Mouse (Mus musculus) adipocyte (in vitro differentiated cells): ENCODE measurements around the gene Scg5.

Experiments
- DNase-seq: peaks from one replicate; pipeline ENCODE4 v3.0.0-alpha.2; 2016; ENCODE audit warnings: low spot score

Scg5 gene

DNA sequence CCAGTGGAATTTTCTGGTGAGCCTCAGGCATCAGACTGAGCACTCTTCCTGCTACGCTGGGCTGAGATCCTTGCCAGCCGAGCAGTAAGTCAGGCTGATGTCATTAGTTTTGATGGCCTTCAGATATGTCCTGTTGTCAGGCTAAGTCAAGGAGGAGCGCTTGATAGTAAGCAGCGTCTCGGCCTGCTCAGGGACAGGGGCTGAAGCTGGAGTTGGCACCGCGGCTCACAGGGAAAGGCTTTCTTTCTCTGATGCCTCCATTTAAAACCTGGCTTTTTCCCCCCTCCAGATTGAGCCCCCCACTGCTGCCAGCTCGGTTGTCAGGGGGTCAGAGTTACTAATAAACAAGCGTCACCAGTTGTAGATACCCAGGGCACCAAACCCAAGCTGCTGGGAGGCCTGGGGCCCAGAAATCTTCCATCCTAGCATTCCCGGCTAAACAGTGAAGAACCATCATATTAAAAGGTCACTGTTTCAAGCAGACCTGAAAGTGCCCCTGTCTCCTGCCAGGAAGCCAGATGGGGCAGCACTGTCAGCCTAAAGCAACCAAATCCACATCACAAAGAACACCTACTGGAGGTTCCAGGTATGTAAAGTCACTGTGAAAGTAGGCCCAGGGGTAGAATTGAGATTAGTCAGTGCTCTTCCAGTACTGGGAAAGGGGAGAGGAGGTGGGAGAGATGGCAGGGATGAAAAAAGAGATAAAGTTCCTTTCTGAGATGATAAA lies 21.9 kb downstream of the Scg5 start:
- DNase-seq = no peak

DNA sequence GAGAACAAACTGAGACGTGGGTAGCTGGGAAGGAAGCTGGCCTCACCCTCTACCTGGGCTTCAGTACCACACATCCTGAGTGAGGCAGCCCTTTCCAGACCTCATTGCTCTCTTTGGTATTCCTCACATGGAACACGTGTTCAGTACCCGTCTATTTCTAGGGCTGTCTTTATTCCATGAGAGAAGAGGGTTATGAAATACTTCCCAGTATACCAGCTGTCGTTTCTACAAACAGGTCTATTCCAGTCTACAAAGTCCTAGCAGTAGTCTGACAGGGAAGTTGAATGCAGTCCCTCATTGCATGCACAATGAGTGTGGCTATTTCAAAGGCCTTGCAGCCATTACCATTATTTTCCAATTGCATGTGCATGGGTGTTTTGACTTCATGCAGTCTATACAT lies 23.2 kb downstream of the Scg5 start:
- DNase-seq = no peak

DNA sequence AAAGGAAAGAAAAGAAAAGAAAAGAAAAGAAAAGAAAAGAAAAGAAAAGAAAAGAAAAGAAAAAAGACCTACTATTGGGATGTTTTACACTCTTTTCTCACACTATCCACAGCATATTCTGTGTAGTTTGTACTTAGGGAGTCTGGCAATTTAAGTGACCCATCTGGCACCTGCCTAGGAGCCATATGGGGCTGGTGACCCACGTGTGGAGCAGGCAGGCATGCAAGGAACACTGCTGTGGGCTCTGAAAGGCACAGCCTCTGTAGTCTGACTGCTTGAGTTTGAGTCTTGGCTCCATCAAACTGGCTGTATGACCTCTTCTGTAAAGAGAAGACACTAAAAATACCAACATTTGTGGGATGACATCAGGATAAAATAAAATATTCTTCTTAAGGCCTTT lies 25.2 kb downstream of the Scg5 start:
- DNase-seq = no peak

DNA sequence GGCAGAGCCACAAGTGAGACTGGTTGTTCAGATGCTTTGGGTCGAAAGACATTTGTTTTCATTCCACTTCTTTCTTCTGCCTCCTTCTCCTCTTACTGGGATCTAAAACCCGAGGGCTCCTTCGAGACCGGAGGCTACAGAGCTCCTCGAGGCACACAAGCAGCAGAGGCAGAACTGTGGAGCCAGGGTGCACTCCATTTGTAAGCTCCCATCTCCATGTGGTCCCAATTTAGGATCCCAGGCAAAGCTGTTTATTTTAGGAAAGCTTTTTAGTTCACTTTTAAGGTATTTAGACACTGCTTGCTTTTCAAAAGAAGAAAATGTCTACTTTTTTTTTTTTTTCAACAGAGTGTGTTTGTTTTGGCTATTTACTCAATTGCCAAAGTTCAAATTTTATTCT lies 28.1 kb downstream of the Scg5 start:
- no peak for DNase-seq

DNA sequence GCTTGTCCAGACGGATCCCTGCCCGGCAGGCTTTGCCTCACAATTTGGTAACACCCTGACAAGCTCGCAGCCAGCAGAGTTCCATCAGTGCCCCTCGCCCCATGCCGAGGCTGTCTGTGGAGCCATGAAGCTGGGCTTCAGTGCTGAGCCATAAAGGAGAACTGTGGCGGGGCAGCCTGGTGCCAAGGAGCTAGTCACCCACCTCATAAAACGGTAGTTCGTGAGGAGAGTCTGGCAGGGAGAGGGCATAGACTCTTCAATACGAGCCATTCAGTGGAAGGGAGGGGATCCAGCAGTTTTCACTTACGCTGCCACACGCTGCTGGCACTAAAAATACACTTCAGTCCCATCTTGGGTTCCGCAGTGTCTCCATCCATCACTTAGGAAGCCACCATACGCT lies 30.3 kb downstream of the Scg5 start:
- no peak for DNase-seq

DNA sequence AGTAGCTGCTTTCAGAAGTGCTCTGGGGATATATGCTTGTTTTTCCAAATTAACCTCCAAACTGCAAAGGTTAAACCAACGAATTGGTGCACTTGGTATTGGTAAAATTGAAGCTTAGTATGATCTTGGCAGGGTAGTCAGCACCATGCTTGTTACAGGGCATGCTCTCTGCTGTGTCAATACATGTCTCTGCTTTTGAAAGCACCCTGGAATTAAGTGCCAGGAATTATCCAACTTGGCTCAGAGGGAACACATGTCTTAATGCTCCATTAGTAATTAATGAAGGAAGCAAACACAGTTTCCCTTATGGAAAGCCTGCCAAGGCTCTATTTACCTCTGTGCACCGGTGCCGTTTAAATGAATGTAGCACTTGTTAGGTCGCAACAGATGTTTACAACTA lies 33.7 kb downstream of the Scg5 start:
- no peak for DNase-seq

DNA sequence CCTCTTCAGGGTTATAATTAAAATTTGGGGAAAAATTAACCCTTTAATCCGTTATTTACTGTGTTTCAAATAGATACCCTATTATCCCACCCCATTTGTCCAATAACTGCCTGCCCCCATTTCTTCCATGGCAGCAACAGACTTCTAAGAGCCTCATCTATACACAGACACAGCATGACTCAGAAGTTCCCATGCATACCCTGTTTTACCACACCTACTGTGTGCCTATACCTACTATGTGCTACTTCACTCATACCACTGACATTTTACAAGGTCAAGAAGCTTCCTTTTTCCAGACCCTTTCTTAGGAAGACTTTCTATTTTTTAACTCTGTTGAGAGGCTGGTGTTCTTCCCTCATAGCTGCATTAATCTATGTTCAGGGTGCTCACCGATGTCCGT lies 35.4 kb downstream of the Scg5 start:
- DNase-seq = no peak

DNA sequence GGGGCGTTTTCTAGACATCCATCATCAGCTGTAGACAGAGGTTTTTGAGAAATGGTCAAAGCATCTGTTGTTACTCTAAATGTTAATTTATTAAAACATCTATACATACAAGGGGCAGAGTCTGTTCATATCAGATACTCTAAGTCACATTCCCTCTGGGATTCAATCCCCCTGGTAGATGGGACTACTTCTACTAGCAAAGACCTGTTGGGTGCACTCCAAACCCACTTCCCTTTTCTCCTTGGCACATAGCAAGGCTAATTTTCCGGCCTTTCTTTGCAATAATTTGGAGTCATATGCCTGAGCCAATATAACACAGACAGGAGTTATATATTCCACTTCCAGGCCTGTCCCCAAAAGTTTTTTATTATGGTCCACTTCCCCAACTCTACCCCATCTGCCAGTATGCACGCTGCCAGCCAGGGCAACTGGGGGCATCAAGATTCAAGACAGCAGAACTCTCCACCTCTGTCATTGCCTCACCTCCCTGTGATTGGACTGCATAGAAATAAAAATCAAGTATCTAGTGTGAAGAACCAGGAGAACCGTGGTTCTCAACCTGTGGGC lies 40.0 kb downstream of the Scg5 start:
- no peak for DNase-seq

DNA sequence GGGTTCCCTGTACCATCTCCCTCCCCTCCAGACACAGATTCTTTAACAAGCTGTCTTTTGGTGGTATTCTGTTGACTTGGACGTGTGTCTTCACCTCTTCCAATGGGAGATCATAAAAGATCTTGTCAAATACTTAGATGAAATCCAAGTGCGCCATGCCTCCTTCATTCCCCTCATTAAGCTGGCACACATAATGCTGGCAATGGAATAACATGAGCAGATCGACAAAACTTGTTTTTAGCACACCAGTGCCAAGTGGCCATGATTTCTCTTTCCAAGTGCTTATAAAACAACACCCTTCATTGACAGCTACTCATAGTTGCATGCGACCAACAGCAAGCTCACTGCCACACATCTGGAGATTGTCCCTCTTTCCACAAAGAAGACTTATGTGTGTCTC lies 41.0 kb downstream of the Scg5 start:
- no peak for DNase-seq

DNA sequence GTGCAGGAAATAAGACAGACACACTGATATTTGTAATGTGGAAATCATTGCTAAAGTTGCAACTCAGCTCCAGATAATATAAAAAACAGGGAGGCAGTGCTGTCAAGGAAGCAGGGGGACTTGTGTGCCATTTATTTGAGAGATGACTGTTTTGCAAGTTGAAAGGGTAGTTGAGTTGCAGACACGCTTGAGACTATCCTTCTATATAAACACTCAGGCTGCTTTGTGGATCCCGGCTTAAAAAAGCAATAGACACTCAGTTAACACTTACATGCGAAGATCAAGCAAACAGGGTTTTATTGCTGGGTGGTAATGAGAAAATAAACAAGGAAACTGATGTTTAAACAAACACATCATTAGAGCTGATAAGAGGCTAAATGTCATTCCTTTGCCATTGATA lies 44.1 kb downstream of the Scg5 start:
- DNase-seq = no peak

DNA sequence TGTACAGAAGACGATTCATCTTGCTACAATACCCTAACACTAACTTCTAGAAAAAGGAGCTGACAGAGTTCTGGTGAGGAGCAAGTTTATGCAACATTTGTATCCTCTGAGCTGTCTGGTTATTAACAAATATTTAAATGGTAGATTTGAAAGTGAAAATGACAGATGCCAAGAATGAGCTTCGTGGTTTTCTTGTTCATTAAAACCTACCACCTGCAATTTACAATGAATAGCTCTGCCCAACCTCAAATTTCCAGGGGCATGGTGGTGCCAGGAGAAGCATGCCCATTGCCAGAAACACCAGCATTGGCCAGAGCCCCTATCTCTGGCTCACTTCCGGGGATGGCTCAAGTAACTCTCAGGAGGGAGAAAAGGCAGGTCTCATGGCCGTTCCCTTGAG lies 47.4 kb downstream of the Scg5 start:
- no peak for DNase-seq

DNA sequence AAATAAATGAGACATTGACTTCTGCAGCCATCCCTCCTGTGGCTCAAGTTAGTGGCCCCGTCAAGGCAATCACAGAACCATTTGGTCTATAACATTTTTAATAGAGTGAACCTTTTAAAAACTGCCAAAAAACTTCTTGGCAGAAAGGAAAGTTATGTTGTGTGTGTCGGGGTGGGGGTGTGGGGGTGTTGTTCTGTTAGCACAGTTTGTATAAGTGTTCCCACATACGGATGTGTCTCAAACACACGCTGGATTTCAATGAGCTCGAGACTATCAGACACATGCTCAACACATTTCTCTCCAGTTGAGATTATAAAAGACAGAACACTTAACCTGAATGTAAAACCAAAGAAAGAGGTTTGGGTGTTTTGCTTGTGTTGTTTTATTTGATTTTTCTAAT lies 47.8 kb downstream of the Scg5 start:
- no peak for DNase-seq

DNA sequence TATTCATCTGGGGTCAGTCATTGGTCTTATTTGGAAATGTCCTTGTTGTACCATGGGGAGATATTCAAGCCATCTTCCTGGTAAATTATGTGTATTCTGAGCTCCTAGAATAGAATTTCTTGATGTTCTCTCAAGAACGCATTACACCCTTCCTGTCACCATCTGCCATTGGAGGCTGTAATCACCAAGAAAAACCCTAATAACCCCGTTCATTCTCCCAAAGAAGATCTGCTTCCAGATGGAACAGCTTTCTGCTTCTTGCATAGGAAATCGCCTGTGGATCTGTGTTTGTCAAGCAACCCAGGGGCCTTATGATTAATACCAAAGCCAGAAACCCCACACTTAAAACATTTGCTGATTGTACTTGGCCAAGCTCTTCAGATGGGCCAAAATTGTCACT lies 49.6 kb downstream of the Scg5 start:
- DNase-seq = no peak

DNA sequence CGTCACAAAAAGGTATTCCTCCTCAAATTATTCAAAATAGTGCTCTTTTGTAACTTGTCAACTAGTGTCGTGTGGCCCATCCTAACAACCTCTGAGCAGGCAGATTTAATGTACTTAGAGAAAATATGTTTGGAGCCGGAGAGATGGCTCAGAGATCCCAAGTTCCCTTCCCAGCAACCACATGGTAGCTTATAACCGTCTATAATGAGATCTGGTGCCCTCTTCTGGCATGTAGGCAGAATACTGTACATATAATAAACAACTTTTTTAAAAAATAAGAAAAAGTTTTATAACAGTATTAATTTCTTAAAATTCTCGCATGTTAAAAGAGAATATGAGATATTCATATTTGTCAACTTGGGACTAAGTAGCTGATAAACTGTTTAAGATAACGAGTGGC lies 50.9 kb downstream of the Scg5 start:
- no peak for DNase-seq

DNA sequence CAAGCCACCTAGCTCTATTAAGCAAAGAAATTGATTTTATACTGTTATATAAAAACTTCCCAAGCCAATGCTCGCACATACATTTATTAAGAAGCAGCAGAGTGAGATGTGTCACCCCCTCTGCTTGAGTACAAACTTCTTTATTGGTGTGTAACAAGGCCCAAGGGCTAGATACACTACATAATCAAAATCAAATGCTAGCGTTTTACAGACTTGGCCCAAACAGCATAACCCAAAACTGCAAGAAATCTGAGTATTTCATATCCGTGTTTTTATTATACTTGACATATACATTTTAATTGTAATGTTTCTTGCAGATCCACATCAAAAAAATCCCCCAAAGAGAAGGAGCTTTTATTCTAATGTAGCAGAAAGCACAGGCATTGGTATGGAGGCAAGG lies 52.6 kb downstream of the Scg5 start:
- no peak for DNase-seq

DNA sequence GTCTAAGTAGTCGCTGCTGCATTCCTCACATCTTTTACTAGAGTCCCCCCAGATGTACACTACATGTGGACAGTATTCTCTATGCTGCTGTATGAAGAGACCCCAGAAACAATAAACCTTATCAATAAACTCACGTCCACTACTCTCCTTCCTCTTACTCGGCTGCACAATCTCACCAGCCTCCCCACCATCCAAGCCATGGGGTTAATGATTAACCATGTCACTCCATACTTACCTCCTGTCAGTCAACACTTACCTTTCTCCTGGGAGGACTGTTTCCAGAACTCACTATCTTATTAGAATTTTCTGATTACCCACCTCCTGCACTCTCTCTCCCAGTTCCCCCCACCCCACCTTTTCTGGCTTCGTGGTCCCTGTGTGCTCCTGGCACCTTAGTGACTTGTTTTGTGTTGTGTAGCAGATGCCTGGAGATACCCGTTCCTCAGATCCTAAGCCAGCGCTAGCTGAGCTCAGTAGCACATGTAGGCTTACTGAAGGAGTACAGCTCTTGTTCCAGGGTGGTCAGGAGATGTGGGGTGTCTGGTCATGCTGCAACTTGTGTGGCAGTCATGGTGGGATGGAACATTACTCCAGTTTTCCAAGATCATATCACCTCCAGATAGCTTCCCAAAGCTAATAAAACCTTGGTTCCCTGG lies 54.6 kb downstream of the Scg5 start:
- no peak for DNase-seq

DNA sequence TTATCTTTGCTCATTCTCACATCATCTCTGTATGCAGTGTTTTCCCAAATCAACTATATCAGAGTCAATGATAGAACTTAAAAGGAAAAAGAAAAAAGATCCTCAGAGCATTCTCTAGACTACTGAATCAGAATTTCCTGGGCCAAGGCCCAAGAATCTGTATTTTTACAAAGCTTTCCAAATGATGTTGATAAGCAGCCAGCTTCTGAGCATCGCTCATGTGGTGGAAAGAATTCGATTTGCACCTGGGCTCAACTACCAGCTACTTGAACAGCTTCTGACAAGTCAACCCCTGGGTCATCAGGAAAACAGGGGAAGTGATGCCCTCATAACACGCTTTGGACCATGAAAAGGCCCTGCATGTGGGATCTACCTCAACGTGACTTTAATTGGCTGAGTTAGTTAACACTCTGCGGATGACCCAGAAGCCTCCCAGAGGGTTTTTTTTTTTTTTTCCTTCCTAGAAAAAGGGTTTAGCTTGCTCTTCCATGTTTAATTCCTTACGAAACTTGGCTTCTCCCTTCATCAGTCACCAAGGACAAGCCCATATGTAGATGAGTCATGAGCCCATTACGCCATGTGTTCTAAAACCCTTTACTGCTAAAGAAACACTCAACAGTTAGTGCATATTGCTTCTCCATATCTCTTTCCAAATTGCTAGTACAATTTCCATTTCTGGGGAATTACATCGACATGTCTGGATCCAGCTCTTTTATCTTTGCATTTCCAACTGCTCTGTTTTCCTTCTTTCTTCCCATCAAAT lies 60.2 kb downstream of the Scg5 start:
- no peak for DNase-seq

DNA sequence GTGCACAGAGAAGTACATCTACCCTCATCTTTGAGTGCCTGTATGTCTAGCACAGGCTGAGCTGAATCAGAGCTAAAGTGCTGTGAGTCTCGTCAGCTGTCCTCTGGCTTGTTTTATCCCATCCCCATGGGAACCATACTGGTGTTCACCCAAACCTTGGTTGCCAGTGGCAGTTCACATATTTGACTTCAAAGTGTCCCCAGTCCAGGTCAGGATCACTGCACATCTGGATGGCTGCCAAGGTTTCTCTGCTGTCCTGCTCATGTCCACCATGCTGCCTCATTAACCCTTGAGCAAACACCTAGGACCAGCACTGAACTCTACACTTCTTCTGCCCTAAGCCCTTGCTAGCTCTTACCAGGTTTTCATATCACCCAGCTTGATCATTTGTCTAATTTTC lies 63.0 kb downstream of the Scg5 start:
- no peak for DNase-seq

DNA sequence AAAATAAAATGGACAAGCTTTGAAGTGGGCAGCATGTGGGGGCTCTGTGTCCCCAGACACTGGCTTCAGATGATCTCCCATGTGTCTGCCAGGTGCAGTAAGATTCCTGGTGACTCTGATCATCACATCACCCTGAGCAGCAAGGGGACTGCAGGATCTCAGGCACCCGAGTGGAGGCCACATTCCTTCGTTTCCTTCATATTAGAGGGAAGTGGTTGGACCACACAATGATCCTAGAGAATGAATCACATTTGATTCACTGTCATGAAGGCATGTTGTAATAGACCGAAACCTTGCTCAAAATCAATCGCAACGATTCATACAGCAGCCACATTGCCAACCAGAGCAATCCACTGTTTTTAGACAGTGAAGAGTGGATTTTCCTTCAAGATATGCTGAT lies 64.0 kb downstream of the Scg5 start:
- DNase-seq = no peak

DNA sequence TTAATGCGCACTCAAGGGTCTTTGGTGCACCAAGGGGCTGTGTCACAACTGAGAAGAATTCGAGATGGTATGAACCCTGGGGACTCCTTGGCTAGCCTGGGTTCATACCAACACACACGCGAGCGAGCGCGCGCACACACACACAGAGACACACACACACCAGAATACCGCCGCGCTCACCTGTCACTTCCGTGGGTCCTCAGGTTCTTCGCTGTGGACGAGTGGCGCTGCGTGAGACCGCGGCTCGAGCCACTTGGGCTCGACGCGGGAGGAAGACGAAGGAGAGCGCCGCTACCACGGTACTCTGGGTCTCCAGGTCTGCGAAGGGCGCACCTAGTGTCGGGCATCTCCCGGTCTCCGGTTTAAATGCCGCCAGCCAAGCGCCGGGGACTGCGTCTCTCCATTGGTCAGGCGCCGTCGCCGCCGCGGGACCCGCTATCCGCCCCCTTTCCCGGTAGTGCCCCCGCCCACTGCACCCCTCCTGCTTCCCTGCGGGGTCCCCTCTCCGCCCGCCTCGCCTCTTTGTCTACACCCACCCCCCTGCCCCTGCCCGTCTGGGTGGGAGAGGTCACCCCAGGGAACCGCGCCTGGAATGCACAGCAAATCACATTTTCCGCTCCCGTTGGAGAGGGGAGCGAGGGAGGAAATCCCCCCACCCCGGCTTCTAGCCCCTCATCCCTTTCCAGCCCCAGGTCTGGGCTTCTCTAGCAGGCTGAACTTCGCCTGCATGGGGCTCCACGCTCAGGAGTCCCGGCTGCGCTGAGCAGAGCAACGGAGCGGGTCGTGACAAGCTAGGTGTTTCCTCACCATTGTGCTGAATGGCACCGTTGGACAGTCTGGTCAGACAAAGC lies 70.4 kb downstream of the Scg5 start, which contains the start of gene Grem1:
TSS of gene Grem1 (minus strand) at position 336 of the 851 bp plus-strand sequence.
- no peak for DNase-seq

DNA sequence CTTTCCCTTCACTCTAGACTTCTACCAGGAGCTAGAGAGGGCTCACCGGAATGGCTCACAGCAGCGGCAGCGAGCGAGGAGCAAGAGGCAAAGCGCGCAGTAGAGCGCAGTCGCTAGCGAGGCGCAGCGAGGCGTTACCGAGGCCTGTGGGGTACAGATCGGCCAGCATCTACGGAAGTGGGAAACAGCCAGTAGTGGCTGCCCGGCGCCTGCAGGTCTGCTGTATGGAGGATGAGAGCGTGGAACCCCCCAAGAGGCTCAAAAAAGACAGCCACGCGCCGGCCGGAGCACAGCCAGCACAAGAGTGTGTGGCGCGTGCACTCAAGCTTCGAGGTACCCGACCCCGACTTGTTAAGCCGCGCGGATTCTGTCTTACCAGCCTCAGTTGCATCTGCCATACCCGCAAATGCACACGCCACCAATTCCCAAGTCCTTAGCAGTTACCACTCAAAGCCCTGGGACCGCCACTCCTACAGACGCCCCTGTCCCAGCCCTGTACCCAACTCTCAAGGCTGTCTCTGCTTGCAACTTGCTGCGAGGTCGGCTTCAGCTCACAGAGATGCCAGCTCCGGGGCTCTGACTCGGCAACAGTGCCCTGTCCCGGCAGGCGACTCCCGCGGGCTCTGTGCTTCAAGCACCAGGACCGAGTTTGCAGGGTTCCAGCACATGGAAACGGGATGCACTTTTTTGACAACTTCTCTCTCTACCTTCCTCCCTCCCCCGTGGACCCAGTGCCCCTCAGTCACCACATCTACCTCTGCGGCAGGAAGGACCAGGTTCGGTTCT lies 71.2 kb downstream of the Scg5 start:
- DNase-seq = no peak
